Mouse (Mus musculus): ENCODE measurements around the gene Zbtb20.

Zbtb20 gene

DNA sequence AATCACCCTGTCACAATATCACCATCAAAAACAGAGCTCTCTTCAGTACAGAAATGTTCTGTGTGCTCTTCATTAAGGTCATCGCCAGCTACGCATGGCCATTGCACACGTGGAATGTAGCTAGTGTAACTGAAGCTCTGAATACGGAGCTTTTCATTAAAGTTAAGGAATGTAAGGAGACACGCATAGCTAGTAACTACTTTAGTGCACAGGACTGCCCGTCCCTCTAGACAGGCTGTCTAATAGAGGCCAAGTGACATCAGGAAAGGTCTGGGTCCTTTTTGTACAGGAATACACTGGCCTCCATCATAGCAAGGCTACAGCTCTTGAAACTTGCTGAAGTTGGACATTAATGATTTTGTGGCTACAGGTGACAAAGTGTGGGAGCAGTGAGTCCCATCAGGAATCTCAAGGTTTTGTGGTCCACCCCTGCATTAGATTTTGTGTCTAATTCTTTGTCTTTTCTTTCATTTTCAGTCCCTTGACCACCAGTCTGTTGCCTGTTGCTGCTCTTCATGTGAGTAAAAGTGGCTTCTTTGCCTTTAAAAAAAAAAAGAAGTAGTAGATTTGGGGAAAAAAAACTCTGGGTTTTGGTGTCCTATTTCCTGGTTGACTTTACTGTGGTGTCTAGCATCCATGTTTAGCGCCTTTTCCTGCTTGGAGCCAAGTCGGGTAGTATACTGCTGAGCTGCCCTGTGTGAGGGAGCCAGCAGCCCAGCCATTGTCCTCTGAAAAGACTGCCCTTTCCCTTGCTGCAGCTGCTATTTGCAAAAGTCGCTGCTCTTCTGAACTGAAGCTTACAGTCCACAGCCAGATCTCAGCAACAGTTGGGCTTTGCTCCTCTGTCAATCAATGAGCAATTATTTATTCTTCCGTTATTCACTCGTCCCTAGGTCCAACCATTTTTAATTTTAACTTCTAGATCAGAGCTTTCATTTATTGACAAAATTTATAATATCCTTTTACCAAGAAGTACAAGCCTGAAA is 587.1 kb downstream of the Zbtb20 start:
- DNase-seq, result no peak

GRCm38 (mm10) chr16:43463684-43464475 is 588.2 kb downstream of the Zbtb20 start:
- DNase-seq, result peak; percentile 51

- DNase-seq, result peak; percentile 16
Measured at GRCm38 (mm10) chr16:43464476-43465080, 588.9 kb downstream of the Zbtb20 start.

DNA sequence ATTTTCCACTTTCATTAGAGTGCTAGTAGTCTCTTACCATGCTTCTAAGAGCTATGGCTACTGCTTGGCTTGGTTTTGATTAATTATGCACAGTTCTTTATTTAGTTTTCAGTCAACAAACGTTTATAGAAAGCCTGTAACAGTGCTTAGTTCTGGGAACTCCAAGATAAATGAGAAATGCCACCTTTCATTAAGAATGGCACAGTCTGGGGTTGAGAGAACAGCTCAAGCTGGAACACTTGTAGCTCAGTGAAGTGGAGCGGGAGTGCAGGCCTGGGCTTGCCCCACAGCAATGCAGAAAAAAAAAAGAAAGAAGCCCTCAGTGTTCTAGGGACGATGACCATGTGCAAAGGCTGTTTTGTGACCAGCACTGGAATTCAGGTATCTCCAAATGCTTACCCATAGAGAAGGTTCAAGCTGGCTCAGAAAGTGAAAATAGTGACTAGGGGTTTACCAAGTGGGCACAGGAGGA is 589.7 kb downstream of the Zbtb20 start:
- no peak for DNase-seq

- no peak for DNase-seq
Measured at GRCm38 (mm10) chr16:43465921-43466748, 590.5 kb downstream of the Zbtb20 start.

DNA sequence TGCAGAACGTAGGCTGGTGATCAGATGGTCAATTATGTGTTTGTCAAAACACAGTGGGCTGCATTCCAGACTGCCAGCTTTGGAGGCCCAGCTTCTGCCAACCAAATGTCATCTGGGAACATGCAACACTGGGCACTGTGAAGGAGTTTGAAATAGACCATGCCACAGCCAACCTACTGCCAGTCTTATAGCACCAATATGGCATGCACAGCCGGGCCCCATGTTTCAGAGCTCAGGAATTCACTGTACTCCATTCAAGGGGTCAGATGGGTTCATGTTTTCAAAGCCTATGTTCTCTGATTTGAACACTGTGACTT is 591.0 kb downstream of the Zbtb20 start:
- DNase-seq, result no peak

DNA sequence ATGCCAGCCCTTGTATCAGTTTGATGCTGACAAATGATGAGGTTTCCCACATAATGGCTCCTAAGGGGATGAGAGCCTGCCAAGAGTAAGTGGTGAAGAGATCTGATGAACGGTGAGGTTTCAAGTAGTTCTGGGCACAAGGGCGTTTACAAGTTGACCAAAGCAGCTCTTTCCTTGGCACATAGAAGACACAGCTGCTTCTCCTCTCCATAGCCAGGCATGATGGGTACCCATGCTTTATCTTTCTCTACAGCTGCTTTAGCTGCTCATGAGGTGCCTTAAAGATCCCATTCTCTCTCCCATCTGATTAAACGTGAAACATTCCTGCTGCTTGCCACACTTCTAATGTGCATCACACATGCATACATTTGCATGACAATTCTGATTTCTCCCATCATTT is 595.4 kb downstream of the Zbtb20 start:
- no peak for DNase-seq

- no peak for DNase-seq
Measured at GRCm38 (mm10) chr16:43474941-43475728, 599.5 kb downstream of the Zbtb20 start.

DNA sequence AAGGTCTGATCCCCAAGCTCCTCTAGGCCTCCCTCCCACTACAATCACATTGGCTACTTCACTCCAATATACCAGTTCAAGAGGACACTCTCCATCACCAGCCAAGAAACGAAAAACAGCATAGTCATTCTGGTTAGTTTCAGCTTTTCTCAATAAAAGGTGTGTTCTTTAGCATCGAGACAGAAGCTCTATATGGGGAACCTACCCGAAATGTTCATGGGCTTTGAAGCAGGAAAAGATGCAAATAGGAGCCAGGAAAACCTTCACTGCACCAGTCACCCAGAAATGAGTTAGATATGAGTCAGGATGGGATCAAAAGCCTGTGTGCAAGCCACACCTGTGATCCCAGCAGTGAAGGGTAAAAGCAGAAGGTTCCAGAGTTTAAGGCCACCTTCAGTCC is 601.2 kb downstream of the Zbtb20 start:
- no peak for DNase-seq

DNA sequence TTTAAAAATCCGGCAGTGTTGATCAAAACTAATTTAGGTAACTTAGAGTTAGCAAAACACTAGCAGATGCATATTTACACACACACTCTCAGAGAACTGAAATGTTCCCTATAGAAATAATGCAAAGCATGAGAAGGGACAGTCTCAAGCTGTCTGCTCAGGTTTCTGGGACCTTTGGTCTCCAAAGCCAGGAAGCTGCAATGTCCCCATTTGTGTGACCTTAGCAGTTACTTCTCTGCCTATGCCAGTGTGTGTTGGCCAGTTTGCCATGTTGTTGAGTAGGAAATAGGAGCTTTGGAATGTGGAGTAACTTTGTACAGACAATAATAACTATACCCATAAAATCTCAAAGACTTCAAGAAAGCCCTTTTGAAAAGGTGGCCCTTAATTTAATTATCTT is 602.7 kb downstream of the Zbtb20 start:
- DNase-seq, result no peak

DNA sequence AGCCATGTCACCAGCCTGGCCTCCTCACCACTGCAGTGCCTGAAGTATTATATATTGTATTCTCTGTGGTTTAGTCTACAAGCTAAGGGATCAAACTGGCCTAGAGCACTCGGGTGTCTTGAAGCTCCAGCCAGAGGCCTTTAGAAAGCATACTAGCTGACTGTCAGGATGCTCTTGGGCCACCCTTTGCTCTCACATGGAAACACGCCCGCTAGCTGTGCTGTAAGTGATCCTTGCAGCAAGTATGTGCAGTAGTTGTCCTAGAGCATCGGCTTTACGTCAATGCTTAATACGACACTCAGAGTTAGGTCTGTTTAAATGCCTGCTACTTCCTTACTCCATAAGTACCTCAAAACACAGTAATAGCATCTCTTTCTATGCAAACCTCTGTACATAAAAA is 604.9 kb downstream of the Zbtb20 start:
- no peak for DNase-seq

- DNase-seq, result no peak
Measured at GRCm38 (mm10) chr16:43482125-43482524, 606.4 kb downstream of the Zbtb20 start.

- no peak for DNase-seq
Measured at GRCm38 (mm10) chr16:43482738-43483137, 607.1 kb downstream of the Zbtb20 start.

DNA sequence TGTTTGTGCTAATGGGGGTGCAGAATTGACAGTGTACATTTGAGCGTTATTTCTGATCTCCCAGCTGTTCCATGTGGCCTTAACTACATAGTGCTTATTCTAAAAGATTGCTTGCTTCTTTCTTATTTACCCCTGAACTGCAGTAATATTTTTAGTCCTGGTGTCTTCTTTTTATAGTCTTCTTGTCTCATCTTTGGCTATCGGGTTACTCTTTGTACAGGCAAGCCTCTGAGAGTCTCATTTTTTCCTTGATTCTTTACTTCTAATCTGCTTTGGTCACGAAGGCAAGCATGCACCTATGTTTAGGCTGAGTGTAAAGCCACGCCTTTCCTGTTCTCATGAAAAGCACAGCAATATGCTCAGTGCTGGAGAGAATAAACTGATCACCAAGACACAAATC is 608.7 kb downstream of the Zbtb20 start:
- DNase-seq, result no peak

- no peak for DNase-seq
Measured at GRCm38 (mm10) chr16:43489362-43489761, 613.7 kb downstream of the Zbtb20 start.

DNA sequence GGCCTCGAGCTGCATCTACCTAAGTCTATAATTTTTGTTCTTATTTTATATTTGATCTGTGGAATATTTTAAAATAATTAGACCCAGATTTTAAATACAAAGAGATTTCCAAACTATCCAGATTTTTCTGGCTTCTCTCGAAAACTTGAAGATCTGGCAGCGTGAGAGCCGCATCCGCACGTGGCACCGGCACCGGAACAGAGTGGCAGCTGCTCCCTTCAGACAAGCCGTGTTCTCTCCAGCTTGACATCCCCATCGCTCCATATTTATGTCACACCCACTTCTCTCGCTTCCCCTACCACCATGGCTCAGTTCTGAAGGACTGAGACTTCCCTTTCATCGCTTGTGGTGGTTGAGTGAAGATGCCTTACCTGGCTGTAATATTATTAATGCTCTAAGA is 614.3 kb downstream of the Zbtb20 start:
- no peak for DNase-seq

GRCm38 (mm10) chr16:43492863-43493262 is 617.2 kb downstream of the Zbtb20 start:
- no peak for DNase-seq

- DNase-seq, result no peak
Measured at GRCm38 (mm10) chr16:43493596-43494385, 618.1 kb downstream of the Zbtb20 start.

DNA sequence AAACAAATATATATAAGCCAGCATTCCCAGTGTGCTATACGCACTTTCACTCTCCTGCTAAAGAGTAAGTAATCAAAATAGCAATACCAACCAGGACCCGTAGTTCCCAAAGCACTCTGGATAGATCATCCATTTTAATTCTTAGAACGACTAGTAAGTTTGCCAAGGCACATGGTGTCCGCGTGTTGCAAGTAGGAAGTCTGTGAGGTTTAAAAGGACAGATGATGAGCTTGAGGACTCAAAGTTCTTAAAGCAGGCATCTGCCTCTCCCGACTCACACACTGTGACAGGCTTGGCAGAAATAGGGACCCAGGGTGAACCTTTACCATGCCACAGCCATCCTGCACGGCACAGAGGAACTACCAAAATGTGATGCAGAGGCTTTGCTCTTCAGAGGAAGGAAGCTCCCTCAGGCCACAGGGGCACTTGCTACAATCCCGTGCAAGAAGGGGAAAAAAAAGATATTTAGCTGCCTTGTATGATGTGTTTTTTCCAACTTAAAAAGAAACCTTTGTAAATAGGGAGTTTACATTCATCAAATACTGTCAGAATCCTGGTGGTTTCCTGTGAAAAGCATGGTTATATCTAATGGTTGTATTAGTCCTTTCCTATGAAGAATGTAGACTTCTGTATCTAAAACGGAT is 619.6 kb downstream of the Zbtb20 start:
- DNase-seq, result no peak

DNA sequence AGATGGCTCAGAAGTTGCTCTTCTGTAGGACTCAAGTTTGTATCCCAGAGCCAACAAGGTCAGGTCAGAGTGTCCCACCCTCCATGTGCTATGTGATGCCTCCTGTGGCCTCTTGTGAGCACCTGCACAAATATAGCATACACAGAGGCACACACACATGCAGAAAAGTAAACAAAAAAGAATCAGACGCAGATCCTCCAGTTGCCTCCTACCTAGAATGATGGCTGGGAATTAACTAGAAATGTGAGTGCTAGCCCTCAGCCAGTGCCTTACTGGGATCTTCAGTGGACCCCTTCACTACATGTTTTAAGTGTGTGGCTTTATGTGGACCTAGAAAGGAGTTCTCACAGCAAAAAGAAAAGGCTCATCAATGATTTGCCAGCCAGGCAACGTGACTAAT is 621.4 kb downstream of the Zbtb20 start:
- no peak for DNase-seq

All from right cerebral cortex, adult 18-20 months (tissue).